Mouse (Mus musculus): ENCODE results near the gene Dnah8. TPM values are rescaled to one million over a fixed set of nuclear protein-coding genes. Genes with fewer than 3 reads are reported as not detected.

Gene Dnah8
- polyA plus RNA-seq, 1 experiment from 2014 or later: 2.1 TPM

- Histone ChIP-seq H3K9me3 (no peaks in the 10 kb centered on the region), H3K9ac (no peak overlapping the region), H3K36me3 (no peaks in the 10 kb centered on the region), H3K27me3 (replicated peaks) (no peaks in the 10 kb centered on the region), H3K4me2 (no peak overlapping the region), H3K27ac (replicated peaks) (no peak overlapping the region), H3K4me1 (peaks cover 8% of the 10 kb centered on the region), H3K4me3 (no peak overlapping the region)
- WGBS: 62% methylated on average over 10 of the region's 10 CpGs
- no peak for ATAC-seq (ENCODE audit: extremely low read depth, insufficient number of reproducible peaks, low FRiP score, low TSS enrichment)
Measured at GRCm38 (mm10) chr17:30859989-30860585, 235.9 kb downstream of the Dnah8 start.

GRCm38 (mm10) chr17:30860606-30861005, 236.5 kb downstream of the Dnah8 start:
- Histone ChIP-seq H3K27me3 (replicated peaks) (no peaks in the 10 kb centered on the region), H3K27ac (replicated peaks) (no peak overlapping the region), H3K4me1 (peaks cover 8% of the 10 kb centered on the region), H3K36me3 (no peaks in the 10 kb centered on the region), H3K4me2 (no peak overlapping the region), H3K9me3 (no peaks in the 10 kb centered on the region), H3K4me3 (no peak overlapping the region), H3K9ac (no peak overlapping the region)
- WGBS: 61% methylated on average over 7 of the region's 7 CpGs
- ATAC-seq (ENCODE audit: extremely low read depth, insufficient number of reproducible peaks, low FRiP score, low TSS enrichment): no peak

- H3K4me3 ChIP-seq: no peak overlapping the region
- H3K36me3 ChIP-seq: no peaks in the 10 kb centered on the region
- no peaks in the 10 kb centered on the region for H3K27me3 ChIP-seq (replicated peaks)
- no peak overlapping the region for H3K4me2 ChIP-seq
- peaks cover 4% of the 10 kb centered on the region; the same call in 1 of the 2 replicates for H3K4me1 ChIP-seq
- no peaks in the 10 kb centered on the region for H3K9me3 ChIP-seq
- H3K9ac ChIP-seq: no peak overlapping the region
- no peak for ATAC-seq (ENCODE audit: extremely low read depth, insufficient number of reproducible peaks, low FRiP score, low TSS enrichment)
- WGBS: 51% methylated on average over 8 of the region's 8 CpGs
- H3K27ac ChIP-seq (replicated peaks): no peak overlapping the region
Measured at GRCm38 (mm10) chr17:30866281-30866680, 242.1 kb downstream of the Dnah8 start.

GRCm38 (mm10) chr17:30866966-30867365, 242.8 kb downstream of the Dnah8 start:
- Histone ChIP-seq H3K27ac (replicated peaks) (no peak overlapping the region), H3K27me3 (replicated peaks) (no peaks in the 10 kb centered on the region), H3K4me1 (peaks cover 4% of the 10 kb centered on the region; the same call in 1 of the 2 replicates), H3K4me3 (no peak overlapping the region), H3K9me3 (no peaks in the 10 kb centered on the region), H3K4me2 (no peak overlapping the region), H3K9ac (no peak overlapping the region), H3K36me3 (no peaks in the 10 kb centered on the region)
- 75% methylated on average over 9 of the region's 9 CpGs for WGBS
- no peak for ATAC-seq (ENCODE audit: extremely low read depth, insufficient number of reproducible peaks, low FRiP score, low TSS enrichment)

- ATAC-seq (ENCODE audit: extremely low read depth, insufficient number of reproducible peaks, low FRiP score, low TSS enrichment): no peak; the same call in 1 of the 2 replicates
- Histone ChIP-seq H3K4me3 (no peak overlapping the region), H3K9me3 (no peaks in the 10 kb centered on the region; the same call in 1 of the 2 replicates), H3K36me3 (no peaks in the 10 kb centered on the region), H3K27me3 (replicated peaks) (no peaks in the 10 kb centered on the region), H3K27ac (replicated peaks) (no peak overlapping the region), H3K4me1 (peaks cover 5% of the 10 kb centered on the region), H3K9ac (no peak overlapping the region), H3K4me2 (no peak overlapping the region)
- WGBS: 20% methylated on average over 10 of the region's 10 CpGs
Measured at GRCm38 (mm10) chr17:30871040-30871439, 246.9 kb downstream of the Dnah8 start.

- no peak overlapping the region for H3K27ac ChIP-seq (replicated peaks)
- H3K4me2 ChIP-seq: peak overlapping the region; percentile 60
- no peaks in the 10 kb centered on the region; the same call in 1 of the 2 replicates for H3K9me3 ChIP-seq
- no peak for ATAC-seq (ENCODE audit: extremely low read depth, insufficient number of reproducible peaks, low FRiP score, low TSS enrichment)
- 36% methylated on average over 15 of the region's 15 CpGs for WGBS
- peaks cover 5% of the 10 kb centered on the region for H3K4me1 ChIP-seq
- no peaks in the 10 kb centered on the region for H3K36me3 ChIP-seq
- peak overlapping the region; percentile 27 for H3K4me3 ChIP-seq
- peak overlapping the region; percentile 47; the same call in 1 of the 2 replicates for H3K9ac ChIP-seq
- H3K27me3 ChIP-seq (replicated peaks): no peaks in the 10 kb centered on the region
Measured at GRCm38 (mm10) chr17:30874276-30874675, 250.1 kb downstream of the Dnah8 start.

- no peak for ATAC-seq (ENCODE audit: extremely low read depth, insufficient number of reproducible peaks, low FRiP score, low TSS enrichment)
- no peak overlapping the region for H3K9ac ChIP-seq
- 60% methylated on average over 7 of the region's 7 CpGs for WGBS
- H3K4me1 ChIP-seq: peaks cover 9% of the 10 kb centered on the region
- no peaks in the 10 kb centered on the region; the same call in 1 of the 2 replicates for H3K9me3 ChIP-seq
- no peak overlapping the region for H3K4me3 ChIP-seq
- no peaks in the 10 kb centered on the region for H3K27me3 ChIP-seq (replicated peaks)
- no peak overlapping the region for H3K4me2 ChIP-seq
- no peaks in the 10 kb centered on the region for H3K36me3 ChIP-seq
- H3K27ac ChIP-seq (replicated peaks): no peak overlapping the region
Measured at GRCm38 (mm10) chr17:30877456-30877855, 253.3 kb downstream of the Dnah8 start.

GRCm38 (mm10) chr17:30878626-30879025, 254.5 kb downstream of the Dnah8 start:
- H3K4me1 ChIP-seq: peaks cover 13% of the 10 kb centered on the region
- no peak overlapping the region for H3K4me3 ChIP-seq
- H3K27me3 ChIP-seq (replicated peaks): no peaks in the 10 kb centered on the region
- H3K9ac ChIP-seq: no peak overlapping the region
- ATAC-seq (ENCODE audit: extremely low read depth, insufficient number of reproducible peaks, low FRiP score, low TSS enrichment): no peak
- H3K9me3 ChIP-seq: no peaks in the 10 kb centered on the region; the same call in 1 of the 2 replicates
- no peak overlapping the region for H3K4me2 ChIP-seq
- no peak overlapping the region for H3K27ac ChIP-seq (replicated peaks)
- 16% methylated on average over 6 of the region's 6 CpGs for WGBS
- H3K36me3 ChIP-seq: no peaks in the 10 kb centered on the region

GRCm38 (mm10) chr17:30880391-30880790, 256.2 kb downstream of the Dnah8 start:
- Histone ChIP-seq H3K4me3 (no peak overlapping the region), H3K27ac (replicated peaks) (no peak overlapping the region), H3K9ac (no peak overlapping the region), H3K4me2 (no peak overlapping the region), H3K36me3 (no peaks in the 10 kb centered on the region), H3K27me3 (replicated peaks) (no peaks in the 10 kb centered on the region), H3K9me3 (no peaks in the 10 kb centered on the region), H3K4me1 (peaks cover 8% of the 10 kb centered on the region)
- ATAC-seq (ENCODE audit: extremely low read depth, insufficient number of reproducible peaks, low FRiP score, low TSS enrichment): no peak
- 84% methylated on average over 3 of the region's 3 CpGs for WGBS

- H3K27me3 ChIP-seq (replicated peaks): no peaks in the 10 kb centered on the region
- no peak for ATAC-seq (ENCODE audit: extremely low read depth, insufficient number of reproducible peaks, low FRiP score, low TSS enrichment)
- no peak overlapping the region for H3K4me3 ChIP-seq
- no peaks in the 10 kb centered on the region for H3K9me3 ChIP-seq
- H3K4me2 ChIP-seq: no peak overlapping the region
- no peaks in the 10 kb centered on the region for H3K36me3 ChIP-seq
- no peak overlapping the region for H3K27ac ChIP-seq (replicated peaks)
- 64% methylated on average over 2 of the region's 2 CpGs for WGBS
- no peak overlapping the region for H3K9ac ChIP-seq
- H3K4me1 ChIP-seq: peaks cover 8% of the 10 kb centered on the region
Measured at GRCm38 (mm10) chr17:30881001-30881400, 256.8 kb downstream of the Dnah8 start.

- Histone ChIP-seq H3K4me1 (peaks cover 8% of the 10 kb centered on the region), H3K4me3 (no peak overlapping the region), H3K36me3 (no peaks in the 10 kb centered on the region), H3K9ac (0 out of 2 replicates have a peak overlapping the region, but pooled peaks have one; percentile 14), H3K4me2 (peak overlapping the region; percentile 25), H3K27me3 (replicated peaks) (no peaks in the 10 kb centered on the region), H3K9me3 (no peaks in the 10 kb centered on the region), H3K27ac (replicated peaks) (no peak overlapping the region)
- WGBS: under 1% methylated on average over 6 of the region's 6 CpGs
- no peak for ATAC-seq (ENCODE audit: extremely low read depth, insufficient number of reproducible peaks, low FRiP score, low TSS enrichment)
Measured at GRCm38 (mm10) chr17:30882206-30882605, 258.1 kb downstream of the Dnah8 start.

GRCm38 (mm10) chr17:30883534-30883933, 259.4 kb downstream of the Dnah8 start:
- WGBS: 57% methylated on average over 8 of the region's 8 CpGs
- Histone ChIP-seq H3K27ac (replicated peaks) (no peak overlapping the region), H3K4me3 (no peak overlapping the region), H3K36me3 (no peaks in the 10 kb centered on the region), H3K4me1 (peaks cover 8% of the 10 kb centered on the region), H3K4me2 (no peak overlapping the region), H3K27me3 (replicated peaks) (no peaks in the 10 kb centered on the region), H3K9me3 (no peaks in the 10 kb centered on the region), H3K9ac (no peak overlapping the region)
- no peak for ATAC-seq (ENCODE audit: extremely low read depth, insufficient number of reproducible peaks, low FRiP score, low TSS enrichment)
